Mouse (Mus musculus) cerebellum, adult 11 months (tissue): ENCODE results near the gene Gm20696.

ENCODE experiments used
- DNase-seq: peaks from one replicate; pipeline ENCODE4 v3.0.0; 2022

Gm20696 gene

DNA sequence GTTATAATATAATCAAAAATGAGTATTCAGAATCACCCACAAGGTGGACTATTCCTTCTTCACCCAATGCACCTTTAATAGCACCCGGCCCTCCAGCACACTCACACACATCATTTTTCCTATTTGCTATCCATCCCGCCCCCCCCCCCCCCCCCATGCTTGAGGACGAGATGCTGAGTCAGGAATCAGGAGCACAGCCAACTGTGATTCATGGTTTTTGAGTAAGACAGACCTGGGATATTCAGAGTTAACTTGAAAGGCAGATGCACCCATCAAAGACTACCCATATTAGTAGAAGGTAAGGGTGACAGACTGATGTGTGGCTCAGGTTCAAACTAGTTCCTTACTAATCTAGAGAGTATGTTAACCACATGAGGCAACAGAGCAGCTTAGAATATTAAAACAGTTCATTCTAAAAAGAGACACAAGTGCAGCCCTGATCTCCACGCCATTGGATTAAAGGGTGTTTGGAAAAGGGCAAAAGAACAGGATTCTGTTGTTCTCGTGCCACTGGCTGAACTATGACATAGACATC, 417.0 kb downstream of the Gm20696 start:
- DNase-seq, result no peak

DNA sequence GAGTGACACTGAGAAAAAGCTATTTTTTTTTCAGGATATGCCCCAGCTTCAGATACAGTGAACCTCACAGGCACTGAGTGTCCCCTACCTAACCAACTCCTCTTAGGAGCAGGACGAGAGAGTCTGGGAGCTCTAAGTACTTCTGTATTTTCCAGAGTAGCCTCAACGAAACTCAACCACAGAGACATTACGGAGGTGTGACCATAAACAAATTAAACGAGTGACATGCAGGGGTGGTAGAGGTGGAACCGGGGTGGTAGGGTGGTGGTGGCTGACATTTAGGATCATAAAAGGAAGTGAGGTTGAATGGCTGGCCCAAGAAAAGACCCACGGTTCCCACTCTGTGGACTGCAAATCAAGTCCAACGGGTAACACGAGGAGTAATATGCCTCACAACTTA, 418.2 kb downstream of the Gm20696 start:
- no peak for DNase-seq

DNA sequence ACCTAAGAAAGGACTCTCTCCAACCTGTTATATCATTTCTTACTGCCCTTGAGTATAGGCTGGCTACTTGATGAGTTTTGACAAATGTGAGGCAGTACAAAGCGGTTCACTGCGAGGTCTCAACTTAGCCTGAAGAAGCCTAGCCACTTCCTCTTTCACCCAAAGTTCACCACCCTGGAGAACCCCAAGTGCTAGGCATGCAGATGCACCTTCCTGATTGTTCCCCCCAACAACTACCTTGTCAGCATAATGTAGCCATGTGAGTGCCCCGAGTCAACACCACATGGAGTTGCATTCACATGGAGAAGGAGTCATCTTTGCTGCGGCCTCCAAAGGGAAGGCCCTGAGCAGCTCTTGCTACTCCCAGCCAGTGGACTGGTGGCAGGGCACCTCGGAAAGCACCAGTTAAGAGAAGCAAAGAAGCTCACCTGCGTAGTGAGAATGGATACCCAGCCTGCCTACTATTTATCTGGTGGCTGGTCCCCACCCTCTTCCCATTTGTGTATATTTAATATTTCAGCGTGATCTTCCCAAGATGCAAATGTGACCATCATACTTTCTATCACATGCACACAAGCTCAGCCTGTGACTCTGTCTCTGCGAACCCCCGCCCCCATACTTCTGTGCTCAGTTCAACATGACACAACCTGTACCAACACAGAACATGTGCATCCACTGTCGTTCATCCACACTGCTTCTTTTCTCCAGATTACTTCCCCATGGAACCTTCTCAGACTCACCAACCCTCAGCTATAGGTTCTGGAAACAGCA, 424.8 kb downstream of the Gm20696 start:
- DNase-seq, result no peak

DNA sequence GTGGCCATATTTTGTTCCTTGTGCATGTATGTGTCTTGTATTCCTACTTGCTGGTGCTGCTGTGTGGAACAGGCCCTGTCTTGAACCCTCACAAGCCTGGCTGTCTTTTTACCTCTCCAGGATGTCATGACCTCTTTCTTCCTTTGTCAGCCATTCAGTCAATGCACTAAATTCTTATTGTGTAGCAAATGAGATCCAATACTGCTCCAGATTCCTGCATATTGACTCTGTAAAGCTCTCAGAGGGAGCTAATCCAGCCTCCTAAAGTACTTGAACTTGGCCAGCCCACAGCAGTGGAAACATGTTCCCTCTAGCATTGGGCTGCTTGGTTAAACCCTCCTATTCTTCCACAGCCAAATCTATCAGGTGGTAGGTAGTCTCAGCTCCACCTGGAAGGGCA, 425.8 kb downstream of the Gm20696 start:
- no peak for DNase-seq

DNA sequence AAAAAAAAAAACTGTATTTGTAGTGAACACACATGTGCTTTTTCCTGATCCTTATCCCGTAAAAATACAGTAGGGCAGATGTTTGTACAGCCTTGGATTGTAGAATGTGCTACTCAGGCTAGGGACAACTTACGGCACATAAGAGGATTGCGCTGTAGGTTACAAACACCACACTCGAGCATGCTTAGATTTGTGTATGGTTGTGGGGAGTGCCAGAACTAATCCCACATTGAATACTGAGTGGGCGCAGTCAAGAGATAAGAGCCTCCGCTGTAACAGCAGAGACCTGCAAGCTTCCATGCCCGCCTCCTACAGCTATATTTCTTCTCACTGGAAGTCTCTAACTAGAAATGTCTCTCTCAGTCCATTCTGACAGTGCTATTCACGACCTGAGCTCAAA, 431.0 kb downstream of the Gm20696 start:
- DNase-seq, result no peak

DNA sequence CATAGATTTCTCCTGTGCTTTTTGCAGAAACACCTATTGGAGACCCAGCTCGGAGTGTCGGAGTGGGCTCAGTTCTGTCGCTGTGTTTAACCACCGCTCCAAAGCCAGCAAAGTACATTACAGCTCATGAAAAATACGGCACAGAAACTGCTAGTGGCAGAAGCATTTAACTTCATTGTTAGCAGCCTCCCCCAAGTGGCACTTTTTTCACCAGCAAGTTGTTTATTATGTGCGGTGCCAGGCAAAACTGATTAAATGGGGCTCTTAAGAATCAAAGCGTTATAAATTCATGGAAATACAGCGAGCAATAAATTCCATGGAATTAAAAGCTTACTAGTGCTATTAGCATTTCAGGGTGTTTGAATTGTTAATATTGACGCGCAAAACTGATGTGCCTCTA, 433.2 kb downstream of the Gm20696 start:
- no peak for DNase-seq

DNA sequence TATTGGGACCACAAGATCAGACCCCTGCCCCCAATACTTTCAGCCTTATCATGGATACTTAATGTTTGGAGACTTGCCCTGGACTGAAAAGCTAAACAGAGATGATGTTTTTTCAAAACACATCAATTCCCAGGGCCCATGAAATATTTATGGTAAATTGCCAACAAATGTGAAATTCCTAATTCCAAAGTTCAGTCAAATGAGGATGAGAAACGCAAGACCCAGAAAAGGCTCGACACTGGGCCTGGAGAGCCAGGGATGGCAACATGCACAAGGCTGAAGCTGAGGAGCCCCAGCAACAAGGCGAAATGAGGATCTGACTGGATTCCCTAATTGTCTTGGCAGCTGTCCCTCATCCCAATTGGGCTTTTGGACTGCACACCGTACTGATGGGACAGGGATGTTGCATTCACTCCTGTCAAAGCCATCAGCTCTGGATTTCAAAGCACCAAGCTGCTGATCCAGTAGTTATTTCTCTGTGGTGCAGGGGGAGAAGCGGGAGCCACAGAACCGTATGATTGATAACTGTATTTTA, 438.2 kb downstream of the Gm20696 start:
- DNase-seq, result no peak

DNA sequence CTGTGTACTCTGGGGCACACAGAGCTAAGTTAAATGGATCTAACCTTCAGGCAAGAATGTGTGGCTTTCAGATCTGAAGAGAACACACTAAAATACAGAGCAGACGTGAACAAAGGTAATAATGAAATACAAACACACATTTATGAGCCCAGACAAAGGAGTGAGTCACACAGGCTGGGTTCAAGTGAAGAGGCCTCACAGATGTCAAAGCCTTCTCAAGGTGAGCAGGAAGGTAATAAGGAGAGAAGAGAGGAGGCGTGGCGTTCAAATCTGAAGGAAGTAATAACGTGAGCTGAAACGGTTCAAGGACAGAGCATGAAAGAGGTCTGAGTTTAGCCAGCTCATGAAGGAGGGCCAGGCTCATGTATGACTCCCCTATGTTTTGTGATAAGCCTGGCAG, 445.4 kb downstream of the Gm20696 start:
- DNase-seq, result no peak

DNA sequence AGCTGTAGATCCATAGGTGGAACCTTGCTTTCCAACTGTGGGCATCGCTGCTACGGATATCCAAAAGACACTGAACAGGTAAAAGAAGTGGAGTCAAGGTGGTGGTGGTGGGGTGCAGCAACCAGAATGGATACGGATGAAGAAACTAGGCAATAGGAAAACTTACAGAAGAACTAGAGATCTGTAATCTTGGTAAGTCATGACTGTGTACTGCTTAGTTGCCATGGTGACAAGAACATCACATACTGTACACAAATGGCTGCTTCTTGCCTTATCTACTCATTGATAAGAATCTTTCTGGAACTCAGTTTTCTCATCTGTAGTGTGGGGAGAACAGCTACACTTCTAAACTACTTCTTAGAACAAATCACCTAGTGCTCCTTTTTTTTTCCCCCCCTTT, 446.1 kb downstream of the Gm20696 start:
- DNase-seq, result no peak

DNA sequence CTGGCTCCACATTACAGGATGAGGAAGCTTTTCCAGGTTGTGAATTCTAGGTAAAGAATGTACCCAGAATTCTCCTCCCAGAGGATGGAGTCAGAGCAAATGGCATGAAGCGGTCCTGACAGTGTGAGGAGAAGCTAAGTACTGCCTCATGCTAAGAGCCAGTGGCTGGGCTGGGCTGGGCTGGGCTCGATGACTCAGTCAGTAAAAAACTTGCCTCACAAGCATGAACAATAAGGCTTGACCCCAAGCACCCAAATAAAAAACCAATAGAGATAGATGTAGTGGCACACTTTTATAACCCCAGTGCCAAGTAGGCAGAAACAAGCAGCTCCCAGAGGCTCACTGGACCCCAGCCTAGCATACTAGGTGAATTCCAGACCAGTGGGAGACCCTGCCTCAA, 448.8 kb downstream of the Gm20696 start:
- no peak for DNase-seq

DNA sequence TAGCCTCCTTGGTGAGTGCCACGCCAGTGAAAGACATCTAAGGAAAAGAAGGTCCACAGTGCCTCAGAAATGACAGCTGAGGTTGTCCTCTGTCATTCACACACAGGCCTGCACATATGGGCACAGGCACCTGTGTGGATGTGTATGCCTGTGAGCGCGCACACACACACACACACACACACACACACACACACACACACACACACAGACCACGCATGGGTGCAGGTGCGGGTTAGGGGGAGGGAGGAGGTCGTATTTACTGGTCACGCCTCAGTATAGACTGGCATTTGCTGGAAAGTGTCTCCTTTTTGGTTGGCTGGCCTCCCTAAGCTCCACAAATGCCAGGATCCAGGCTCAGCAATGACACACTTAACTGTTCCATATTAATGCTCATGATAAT, 449.4 kb downstream of the Gm20696 start:
- DNase-seq, result no peak

DNA sequence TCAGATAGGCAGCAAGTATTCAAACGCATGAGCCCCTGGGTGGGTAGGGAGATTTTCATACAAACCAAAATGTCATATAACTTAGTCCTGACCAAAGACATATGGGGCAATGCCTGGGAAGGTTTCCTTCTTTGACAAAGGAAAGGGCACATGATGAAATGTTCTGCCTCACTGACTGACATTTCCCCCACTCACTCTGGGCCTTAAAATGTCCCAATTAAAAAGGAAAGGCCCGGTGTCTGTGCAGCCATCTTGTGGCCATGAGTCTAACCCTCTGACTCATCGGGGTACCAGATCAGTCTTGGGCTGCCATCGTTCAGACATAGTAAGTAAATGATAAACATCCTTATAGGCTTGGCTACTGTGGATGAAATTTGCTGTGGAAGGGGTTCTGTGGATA, 454.1 kb downstream of the Gm20696 start:
- no peak for DNase-seq

DNA sequence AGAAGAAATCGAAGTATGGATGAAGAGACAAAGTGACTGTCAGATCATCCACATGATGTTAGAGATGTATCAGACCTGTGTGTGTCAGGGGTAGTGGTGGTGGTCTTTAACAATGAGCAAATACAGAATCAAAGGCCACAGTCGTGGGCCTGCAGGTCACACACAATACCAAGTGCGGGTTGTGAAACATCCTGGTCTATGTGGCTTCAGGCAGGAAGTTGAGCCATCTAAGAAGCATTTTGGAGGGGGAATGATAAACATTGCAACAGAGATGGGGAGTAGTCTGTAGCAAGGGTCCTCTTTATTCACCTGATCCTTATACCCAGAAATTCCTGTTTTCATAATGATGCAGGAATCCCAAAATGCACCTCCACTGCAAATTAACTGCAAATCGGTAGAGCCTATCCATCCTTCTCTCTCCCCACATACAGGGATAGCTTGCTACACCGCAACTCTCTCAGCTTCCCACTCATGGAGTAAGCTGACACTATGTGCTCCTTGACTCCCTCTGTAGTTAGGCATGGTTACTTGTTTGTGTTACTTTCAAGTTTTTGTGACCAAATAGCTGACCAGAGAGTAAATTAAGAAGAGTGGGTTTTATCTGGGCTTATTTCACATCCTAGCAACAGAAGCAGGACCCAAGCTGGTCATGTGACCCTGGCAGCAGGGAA, 454.8 kb downstream of the Gm20696 start:
- DNase-seq, result no peak

DNA sequence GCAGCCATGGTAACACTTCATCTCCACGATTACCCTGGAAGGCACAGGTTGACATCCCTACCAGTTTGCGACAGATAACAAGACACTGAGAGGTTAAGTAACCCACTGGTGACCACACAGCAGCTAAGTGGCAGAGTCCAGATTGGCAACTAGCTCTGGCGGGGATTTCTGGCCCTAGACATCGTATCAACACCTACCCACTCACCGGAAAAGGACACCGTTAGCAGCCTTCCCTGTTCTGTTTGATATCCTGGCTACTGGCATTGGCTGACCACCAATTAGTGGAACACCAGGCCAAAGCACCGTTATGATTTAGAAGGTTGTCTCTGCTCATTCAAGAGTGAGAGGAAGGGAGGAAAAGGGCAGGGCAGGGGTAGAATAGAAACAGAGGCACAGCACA, 456.4 kb downstream of the Gm20696 start:
- DNase-seq, result no peak
